In genomic region chr11:110498651-110499213, GRCm38 (mm10) we compare ENCODE assay signal across 7 mouse cellular contexts.
DNase-seq lines count a peak whose midpoint lies in the region; ATAC-seq and TF ChIP-seq lines count a peak whose summit lies in the region.

No protein-coding gene starts in this region.

- ATAC-seq in erythroblast, adult 5-6 weeks (replicated peaks; ENCODE audit: low FRiP score, poor library complexity, severe bottlenecking), result peak; percentile 79
- ATAC-seq in hindbrain, embryonic 16.5 days, result peak; percentile 52; the same call in 1 of the 2 replicates
- ATAC-seq in lung, postnatal 0 days, result peak; percentile 54

- TF ChIP-seq CTCF in lung, postnatal 0 days (IDR thresholded peaks at IDR 0.05), result peak; percentile 83

- no peaks in the 10 kb centered on the region for H3K4me1 ChIP-seq in hindbrain, embryonic 16.5 days (ENCODE audit: control insufficient read depth, insufficient read depth, low read depth, low read length)
- 0 out of 2 replicates have a peak, but pooled peaks cover 3% of the 10 kb centered on the region for H3K4me1 ChIP-seq in lung, postnatal 0 days (ENCODE audit: insufficient read depth, low read depth, low read length)

- no peaks in the 10 kb centered on the region for H3K9me3 ChIP-seq in hindbrain, embryonic 16.5 days (ENCODE audit: control insufficient read depth, low read length)
- no peaks in the 10 kb centered on the region for H3K9me3 ChIP-seq in lung, postnatal 0 days (ENCODE audit: low read length)

- H3K4me2 ChIP-seq in hindbrain, embryonic 16.5 days (ENCODE audit: low read length), result no peak overlapping the region
- H3K4me2 ChIP-seq in lung, postnatal 0 days (replicated peaks; ENCODE audit: low read depth, low read length), result no peak overlapping the region

- H3K36me3 ChIP-seq in hindbrain, embryonic 16.5 days (ENCODE audit: control insufficient read depth, insufficient read depth, low read length), result peaks cover 3% of the 10 kb centered on the region; the same call in 1 of the 2 replicates
- H3K36me3 ChIP-seq in lung, postnatal 0 days (ENCODE audit: insufficient read depth, low read length), result no peaks in the 10 kb centered on the region

- no peak overlapping the region for H3K4me3 ChIP-seq in hindbrain, embryonic 16.5 days (ENCODE audit: low read length)
- no peak overlapping the region for H3K4me3 ChIP-seq in lung, postnatal 0 days (ENCODE audit: low read depth, low read length)

- no peak for TF ChIP-seq EP300 in lung, postnatal 0 days (IDR thresholded peaks at IDR 0.05)

- H3K27me3 ChIP-seq in hindbrain, embryonic 16.5 days (replicated peaks; ENCODE audit: control insufficient read depth, insufficient read depth, low read length), result no peaks in the 10 kb centered on the region
- H3K27me3 ChIP-seq in lung, postnatal 0 days (replicated peaks; ENCODE audit: insufficient read depth, low read length), result no peaks in the 10 kb centered on the region

- H3K27ac ChIP-seq in hindbrain, embryonic 16.5 days (ENCODE audit: low read depth, low read length), result no peak overlapping the region
- H3K27ac ChIP-seq in lung, postnatal 0 days (ENCODE audit: low read length), result no peak overlapping the region

- WGBS in hindbrain, embryonic 16.5 days, result 62% methylated on average over 6 of the region's 6 CpGs
- 33% methylated on average over 6 of the region's 6 CpGs for WGBS in lung, postnatal 0 days

- peak; percentile 35 for DNase-seq in right cerebral cortex, adult 18-20 months
- DNase-seq in right cerebral cortex, postnatal 36 days (ENCODE audit: low spot score in 2 of 2), result no peak
- peak; percentile 63 for DNase-seq in adrenal gland, adult 2 months
- peak; percentile 82 for DNase-seq in lung, postnatal 0 days (ENCODE audit: low spot score)
- no peak for DNase-seq in spleen, postnatal 4 days (ENCODE audit: low spot score in 2 of 2)

- H3K9ac ChIP-seq in hindbrain, embryonic 16.5 days (ENCODE audit: low read depth, low read length), result no peak overlapping the region
- no peak overlapping the region for H3K9ac ChIP-seq in lung, postnatal 0 days (replicated peaks; ENCODE audit: low read depth)

Comparison
In these comparisons a context has a peak if more than half of its experiments do, and no peak if none do; other contexts are left out.
1. DNase-seq: peak in right cerebral cortex, adult 18-20 months (single experiment), adrenal gland, adult 2 months (single experiment) and lung, postnatal 0 days (single experiment); none in right cerebral cortex, postnatal 36 days (0 of 2) and spleen, postnatal 4 days (0 of 2).
2. Peak in every context shown above with its lines, with median percentiles within 50 percentile points of each other: ATAC-seq.